Mouse (Mus musculus) CD4-positive naive resting alpha-beta T cell, adult 57 days (primary cell): ENCODE measurements around the gene Vrk3. TPM values are rescaled to one million over a fixed set of nuclear protein-coding genes. Genes with fewer than 3 reads are reported as not detected.

Source experiments
- total RNA-seq: library from RNA; stranded (reverse); gene quantifications from one replicate; pipeline ENCODE4 v1.2.4, GENCODE M21; 2023

Gene Vrk3
- 99.4 TPM for total RNA-seq

DNA sequence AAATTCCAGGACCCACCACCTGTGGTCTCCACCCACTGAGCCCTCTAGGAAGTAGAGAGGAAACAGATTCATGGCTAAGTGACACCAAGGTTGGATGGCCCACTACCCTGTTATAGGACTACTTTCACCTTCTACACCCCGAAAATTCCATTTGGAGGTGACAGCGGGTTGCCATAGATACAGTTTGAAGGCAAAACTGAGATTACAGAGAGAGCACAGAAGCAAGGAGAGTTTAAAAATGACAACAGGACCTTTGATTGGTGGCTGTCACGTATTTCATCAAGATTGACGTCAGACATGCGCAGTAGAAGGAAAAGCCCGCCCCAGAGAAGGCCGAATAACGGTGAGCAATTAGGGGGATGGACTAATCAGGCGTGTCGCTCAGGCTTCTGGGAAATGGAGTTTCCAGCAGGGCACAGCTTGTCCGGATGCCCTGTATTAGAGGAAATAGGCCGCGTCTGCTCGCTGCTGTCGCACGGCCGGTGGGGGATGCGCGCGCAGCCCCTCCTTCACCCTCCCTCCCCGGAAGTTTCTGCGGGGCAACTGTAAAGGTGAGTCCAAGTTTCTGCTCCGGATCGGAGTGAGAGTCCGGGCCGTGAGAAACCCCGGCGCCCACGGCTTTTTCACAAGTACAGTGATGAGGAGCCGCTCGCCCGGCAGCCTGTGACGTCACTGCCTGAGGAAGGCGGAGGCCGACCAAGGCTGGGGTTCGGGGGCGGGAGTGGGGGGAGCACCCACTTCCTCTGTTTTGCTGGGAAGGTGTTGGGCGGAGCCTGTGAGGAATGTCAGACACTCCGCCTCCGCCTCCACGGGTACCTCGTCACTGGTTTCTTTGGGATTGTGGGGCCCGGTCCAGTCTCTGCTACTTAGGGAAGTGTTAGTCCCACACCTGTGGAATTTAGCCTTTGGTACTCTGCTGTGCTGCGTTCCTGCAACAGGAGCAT is at the start of gene Vrk3:
TSS of gene Vrk3 (plus strand) at position 313 of the 944 bp plus-strand sequence.

DNA sequence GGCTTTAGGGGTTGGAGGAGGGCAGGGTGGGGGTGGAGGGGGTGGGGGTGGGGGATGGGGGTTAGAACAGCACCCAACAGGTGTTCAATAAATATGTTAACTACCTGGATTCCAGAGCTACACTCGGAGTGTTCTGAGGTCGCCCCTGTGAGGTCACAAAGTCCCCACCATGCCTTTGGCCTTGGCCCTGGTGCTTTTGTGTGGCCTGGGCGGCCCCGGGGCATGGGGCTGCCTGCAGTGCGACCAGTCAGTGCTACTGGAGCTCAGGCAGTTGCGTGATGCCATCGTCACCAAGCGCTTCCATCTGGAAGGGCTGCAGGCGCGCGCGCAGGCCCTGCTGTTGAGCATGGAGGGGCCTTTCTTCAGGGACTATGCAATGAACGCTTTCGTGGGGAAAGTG is 39.6 kb upstream of the Vrk3 start, which contains the start of gene Izumo2:
TSS of gene Izumo2 (plus strand) at position 169 of the 400 bp plus-strand sequence.

DNA sequence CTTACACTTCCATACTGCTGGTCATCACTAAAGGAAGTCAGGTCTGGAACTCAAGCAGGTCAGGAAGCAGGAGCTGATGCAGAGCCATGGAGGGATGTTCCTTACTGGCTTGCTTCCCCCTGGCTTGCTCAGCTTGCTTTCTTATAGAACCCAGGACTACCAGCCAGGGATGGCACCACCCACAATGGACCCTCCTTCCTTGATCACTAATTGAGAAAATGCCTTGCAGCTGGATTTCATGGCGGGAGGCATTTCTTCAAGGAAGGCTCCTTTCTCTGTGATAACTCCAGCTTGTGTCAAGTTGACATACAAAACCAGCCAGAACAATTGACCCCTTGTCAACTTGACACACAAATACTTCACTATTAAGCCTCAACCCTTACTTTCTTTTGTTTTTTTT is 2.7 kb downstream of the Vrk3 start, which contains the start of gene Zfp473:
TSS of gene Zfp473 (minus strand) at position 101 of the 400 bp plus-strand sequence.

DNA sequence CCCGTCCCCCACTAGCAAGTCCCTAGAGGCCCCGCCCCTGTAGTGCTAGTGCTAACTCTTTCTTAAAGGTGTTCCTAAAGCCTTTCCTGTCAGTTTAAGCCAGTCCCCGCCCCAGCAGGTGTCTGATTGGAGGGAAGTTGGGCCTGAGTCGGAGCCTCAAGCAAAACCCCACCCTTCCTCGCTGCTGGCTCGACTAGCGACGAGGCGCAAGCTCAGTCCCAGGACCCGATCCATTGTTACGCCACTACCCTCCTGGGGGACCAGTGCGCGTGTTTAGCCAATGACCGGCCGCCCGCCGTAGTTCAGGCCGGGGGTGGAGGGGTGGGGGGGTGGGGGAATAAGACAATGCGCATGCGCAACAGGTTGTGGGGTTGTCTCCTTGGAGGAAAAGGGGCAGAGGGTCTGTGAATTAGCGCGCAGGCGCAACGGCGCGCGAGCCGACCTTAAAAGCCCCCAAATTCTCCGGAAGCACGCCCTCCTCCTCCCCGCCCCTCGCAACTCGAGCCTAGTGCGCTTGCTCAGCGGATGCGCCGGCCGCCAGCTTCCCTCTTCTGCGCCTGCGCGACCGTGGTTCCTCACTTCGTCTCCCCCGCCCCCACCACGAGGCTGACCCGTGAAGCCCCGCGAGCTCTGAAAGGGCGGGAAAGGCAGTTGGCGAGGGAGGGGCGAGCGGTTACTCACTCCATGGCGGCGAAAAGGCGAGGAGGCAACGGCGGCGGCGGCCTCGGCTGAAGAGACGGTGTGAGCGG is 67.7 kb downstream of the Vrk3 start, which contains the start of the genes Nup62 and Il4i1:
TSS of gene Nup62 (plus strand) at position 368 of the 749 bp plus-strand sequence.
TSS of gene Il4i1 (plus strand) at position 667 of the 749 bp plus-strand sequence.

DNA sequence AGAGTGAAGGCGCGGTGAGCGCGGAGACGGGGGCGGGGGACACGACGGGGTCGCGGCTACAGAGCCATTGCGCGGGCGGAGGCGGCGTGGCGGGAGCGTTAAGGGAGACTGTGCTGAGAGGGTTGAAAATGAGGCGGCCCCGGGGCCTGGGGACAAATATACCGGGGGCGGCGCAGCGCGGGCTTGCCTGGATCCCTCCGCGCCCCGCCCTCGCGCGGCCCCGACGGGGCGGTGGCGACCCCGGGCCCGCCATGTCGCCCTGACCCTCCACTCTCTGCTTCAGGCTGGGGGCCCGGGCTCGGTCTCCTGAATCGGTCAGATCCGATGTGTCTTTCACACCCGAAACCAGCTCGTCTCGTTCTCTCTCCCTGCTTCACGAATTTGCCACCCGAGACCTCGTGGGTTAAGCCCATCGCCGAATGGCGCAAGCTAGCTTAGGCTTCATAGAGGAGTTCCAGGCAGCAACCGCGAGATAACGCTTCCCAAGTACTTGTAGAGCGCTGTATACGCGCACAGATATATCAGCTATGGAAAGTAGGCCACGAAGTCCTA is 68.3 kb downstream of the Vrk3 start, which contains the start of gene Atf5:
TSS of gene Atf5 (minus strand) at position 189 of the 552 bp plus-strand sequence.

Other genes with a start within 250 kb of the Vrk3 start
- 0.56 TPM for gene Mybpc2, start 223.8 kb upstream of the Vrk3 start, total RNA-seq
- gene Spib, start 216.3 kb upstream of the Vrk3 start, total RNA-seq = 15.9 TPM
- gene Pold1, start 199.6 kb upstream of the Vrk3 start, total RNA-seq = 38.5 TPM
- 315 TPM for gene Nr1h2, start 194.5 kb upstream of the Vrk3 start, total RNA-seq
- gene Napsa, start 176.0 kb upstream of the Vrk3 start, total RNA-seq = 21.3 TPM
- gene Kcnc3, start 157.7 kb upstream of the Vrk3 start, total RNA-seq = 1.6 TPM
- gene Myh14, start 77.6 kb upstream of the Vrk3 start, total RNA-seq = 0.35 TPM
- gene Izumo2, start 39.7 kb upstream of the Vrk3 start, total RNA-seq = not detected
- gene Zfp473, start 2.6 kb downstream of the Vrk3 start, total RNA-seq = 0.86 TPM
- 42.8 TPM for gene Nup62, start 67.7 kb downstream of the Vrk3 start, total RNA-seq
- 3.2 TPM for gene Il4i1, start 68.0 kb downstream of the Vrk3 start, total RNA-seq
- 7.2 TPM for gene Atf5, start 68.2 kb downstream of the Vrk3 start, total RNA-seq
- 47.9 TPM for gene Akt1s1, start 100.6 kb downstream of the Vrk3 start, total RNA-seq
- 92.5 TPM for gene Tbc1d17, start 100.7 kb downstream of the Vrk3 start, total RNA-seq
- gene Pnkp, start 108.7 kb downstream of the Vrk3 start, total RNA-seq = 62.0 TPM
- 27.8 TPM for gene Ptov1, start 121.4 kb downstream of the Vrk3 start, total RNA-seq
- gene Med25, start 144.3 kb downstream of the Vrk3 start, total RNA-seq = 77.4 TPM
- 17.6 TPM for gene Fuz, start 147.7 kb downstream of the Vrk3 start, total RNA-seq
- 71.8 TPM for gene Ap2a1, start 181.1 kb downstream of the Vrk3 start, total RNA-seq
- 0.33 TPM for gene Tsks, start 194.8 kb downstream of the Vrk3 start, total RNA-seq
- 0.18 TPM for gene Cpt1c, start 226.4 kb downstream of the Vrk3 start, total RNA-seq
- gene Prmt1, start 238.2 kb downstream of the Vrk3 start, total RNA-seq = 153 TPM
- gene Irf3, start 249.2 kb downstream of the Vrk3 start, total RNA-seq = 157 TPM